In genomic region chr9:103489096-103489495, GRCm38 (mm10) we compare ENCODE assay signal across 16 mouse cellular contexts. TPM values are rescaled to one million over a fixed set of nuclear protein-coding genes. Genes with fewer than 3 reads are reported as not detected.
DNase-seq lines count a peak whose midpoint lies in the region; ATAC-seq lines count a peak whose summit lies in the region.
"Had no signal": no experiment of that assay in that cellular context is flagged by ENCODE, and none has a peak within 500 bp of the region (broad histone marks: within the 10 kb centered on the region; RNA-seq: fewer than 3 reads in every experiment).

No protein-coding gene starts in this region.

- no peaks in the 10 kb centered on the region for H3K9me3 ChIP-seq in kidney, embryonic 16.5 days (ENCODE audit: low read length)
- no peaks in the 10 kb centered on the region for H3K9me3 ChIP-seq in embryonic facial prominence, embryonic 14.5 days (ENCODE audit: control insufficient read depth, low read length)
- no peaks in the 10 kb centered on the region for H3K9me3 ChIP-seq in stomach, embryonic 16.5 days (replicated peaks; ENCODE audit: control insufficient read depth, low read length)
- no peaks in the 10 kb centered on the region for H3K9me3 ChIP-seq in midbrain, embryonic 14.5 days (ENCODE audit: control insufficient read depth, low read length)
- H3K9me3 ChIP-seq: hindbrain, embryonic 15.5 days; midbrain, embryonic 10.5 days; neural tube, embryonic 12.5 days had no signal

- H3K27me3 ChIP-seq in kidney, embryonic 16.5 days (ENCODE audit: insufficient read depth, low read length): no peaks in the 10 kb centered on the region
- H3K27me3 ChIP-seq in embryonic facial prominence, embryonic 14.5 days (replicated peaks; ENCODE audit: control insufficient read depth, insufficient read depth, low read length): no peaks in the 10 kb centered on the region
- no peaks in the 10 kb centered on the region for H3K27me3 ChIP-seq in stomach, embryonic 16.5 days (ENCODE audit: control insufficient read depth, insufficient read depth, low read length)
- no peaks in the 10 kb centered on the region for H3K27me3 ChIP-seq in midbrain, embryonic 14.5 days (ENCODE audit: control insufficient read depth, insufficient read depth, low read length)
- H3K27me3 ChIP-seq: hindbrain, embryonic 15.5 days; neural tube, embryonic 12.5 days had no signal

- no peaks in the 10 kb centered on the region for H3K36me3 ChIP-seq in kidney, embryonic 16.5 days (ENCODE audit: insufficient read depth, low read length)
- H3K36me3 ChIP-seq in embryonic facial prominence, embryonic 14.5 days (ENCODE audit: control insufficient read depth, insufficient read depth, low read length): no peaks in the 10 kb centered on the region
- no peaks in the 10 kb centered on the region for H3K36me3 ChIP-seq in stomach, embryonic 16.5 days (ENCODE audit: control insufficient read depth, insufficient read depth, low read length)
- H3K36me3 ChIP-seq in midbrain, embryonic 14.5 days (ENCODE audit: control insufficient read depth, insufficient read depth, low read length): no peaks in the 10 kb centered on the region
- H3K36me3 ChIP-seq: hindbrain, embryonic 15.5 days; midbrain, embryonic 10.5 days; neural tube, embryonic 12.5 days had no signal

- DNase-seq in kidney, postnatal 36 days: peak; percentile 32 to 60
- DNase-seq in embryonic facial prominence, embryonic 14.5 days (ENCODE audit: low spot score): no peak
- DNase-seq in layer of hippocampus, postnatal 10 days (ENCODE audit: low spot score in 2 of 2): no peak
- no peak for DNase-seq in midbrain, embryonic 14.5 days
- no peak for DNase-seq in cerebellum, postnatal 10 days
- DNase-seq: adrenal gland, adult 8-10 months; cerebellum, adult 11 months; kidney, postnatal 4 days; lung, adult 18-20 months had no signal

- H3K4me1 ChIP-seq in kidney, embryonic 16.5 days (ENCODE audit: insufficient read depth, low read length): peaks cover 26% of the 10 kb centered on the region
- H3K4me1 ChIP-seq in embryonic facial prominence, embryonic 14.5 days (ENCODE audit: control insufficient read depth, insufficient read depth, low read length): peaks cover 12% of the 10 kb centered on the region
- H3K4me1 ChIP-seq in stomach, embryonic 16.5 days (ENCODE audit: control insufficient read depth, insufficient read depth, low read length): 0 out of 2 replicates have a peak, but pooled peaks cover 5% of the 10 kb centered on the region
- H3K4me1 ChIP-seq in midbrain, embryonic 14.5 days (ENCODE audit: control insufficient read depth, insufficient read depth, low read length): 0 out of 2 replicates have a peak, but pooled peaks cover 4% of the 10 kb centered on the region
- H3K4me1 ChIP-seq: hindbrain, embryonic 15.5 days had no signal

- 51% methylated on average over 7 of the region's 7 CpGs for WGBS in kidney, embryonic 16.5 days
- 40% methylated on average over 7 of the region's 7 CpGs for WGBS in embryonic facial prominence, embryonic 14.5 days
- WGBS in stomach, embryonic 16.5 days: 39% methylated on average over 7 of the region's 7 CpGs
- WGBS in midbrain, embryonic 14.5 days: 63% methylated on average over 7 of the region's 7 CpGs

- no peak for ATAC-seq in kidney, embryonic 16.5 days (ENCODE audit: low FRiP score, low TSS enrichment)
- ATAC-seq in CD4-positive, CD25-positive, alpha-beta regulatory T cell, adult 4 months: peak; percentile 63
- ATAC-seq in embryonic facial prominence, embryonic 14.5 days (ENCODE audit: low read depth): peak; percentile 19; the same call in 1 of the 2 replicates
- no peak for ATAC-seq in stomach, embryonic 16.5 days (ENCODE audit: insufficient read depth, low FRiP score)
- no peak for ATAC-seq in midbrain, embryonic 14.5 days (ENCODE audit: low FRiP score, low TSS enrichment)

- H3K9ac ChIP-seq in kidney, embryonic 16.5 days (replicated peaks; ENCODE audit: low read length): no peak overlapping the region
- no peak overlapping the region for H3K9ac ChIP-seq in embryonic facial prominence, embryonic 14.5 days (ENCODE audit: low read depth, low read length)
- peak overlapping the region; percentile 31; the same call in 1 of the 2 replicates for H3K9ac ChIP-seq in stomach, embryonic 16.5 days (ENCODE audit: low read length)
- H3K9ac ChIP-seq in midbrain, embryonic 14.5 days (replicated peaks; ENCODE audit: low read length): no peak overlapping the region
- H3K9ac ChIP-seq: hindbrain, embryonic 15.5 days; neural tube, embryonic 12.5 days had no signal

- no peak overlapping the region for H3K4me3 ChIP-seq in kidney, embryonic 16.5 days (ENCODE audit: low read length)
- H3K4me3 ChIP-seq in embryonic facial prominence, embryonic 14.5 days (ENCODE audit: low read depth, low read length): no peak overlapping the region
- H3K4me3 ChIP-seq in stomach, embryonic 16.5 days (replicated peaks; ENCODE audit: low read length): no peak overlapping the region
- H3K4me3 ChIP-seq in midbrain, embryonic 14.5 days (replicated peaks; ENCODE audit: low read depth, low read length): no peak overlapping the region
- H3K4me3 ChIP-seq: hindbrain, embryonic 15.5 days; midbrain, embryonic 10.5 days; neural tube, embryonic 12.5 days had no signal

- no peak overlapping the region for H3K27ac ChIP-seq in kidney, embryonic 16.5 days (ENCODE audit: low read length)
- no peak overlapping the region for H3K27ac ChIP-seq in embryonic facial prominence, embryonic 14.5 days (replicated peaks; ENCODE audit: low read depth, low read length)
- no peak overlapping the region for H3K27ac ChIP-seq in stomach, embryonic 16.5 days (ENCODE audit: low read length)
- H3K27ac ChIP-seq in midbrain, embryonic 14.5 days (replicated peaks; ENCODE audit: low read depth, low read length): no peak overlapping the region
- H3K27ac ChIP-seq: hindbrain, embryonic 15.5 days; midbrain, embryonic 10.5 days; neural tube, embryonic 12.5 days had no signal

- H3K4me2 ChIP-seq in kidney, embryonic 16.5 days (replicated peaks; ENCODE audit: low read depth, low read length): no peak overlapping the region
- H3K4me2 ChIP-seq in embryonic facial prominence, embryonic 14.5 days (ENCODE audit: low read depth, low read length): no peak overlapping the region
- H3K4me2 ChIP-seq in stomach, embryonic 16.5 days (ENCODE audit: low read depth, low read length): no peak overlapping the region
- H3K4me2 ChIP-seq in midbrain, embryonic 14.5 days (ENCODE audit: low read length): no peak overlapping the region
- H3K4me2 ChIP-seq: hindbrain, embryonic 15.5 days; neural tube, embryonic 12.5 days had no signal

RNA-seq across cellular contexts. Expression of gene Bfsp2, which starts 8.9 kb away (rescaled TPM):
- polyA plus RNA-seq in kidney, embryonic 16.5 days (2015; fragmentation: Nextera tagmentation; extraction: Ambion mirVana): 0.54 and 0.57 TPM in 2 replicates
- polyA plus RNA-seq in CD4-positive, CD25-positive, alpha-beta regulatory T cell, adult 4 months (2017; shearing (Covaris generic)): 1 to 10 TPM in 1 of 2 experiments, under 1 TPM in 1; 0.54 to 4.1 TPM
- 3.3 and 3.7 TPM in 2 replicates for polyA plus RNA-seq in embryonic facial prominence, embryonic 14.5 days (2014; fragmentation: Nextera tagmentation; extraction: Ambion mirVana)
- polyA plus RNA-seq in stomach, embryonic 16.5 days (2015; fragmentation: Nextera tagmentation; extraction: Ambion mirVana): 0.72 and 0.85 TPM in 2 replicates
- 1 to 10 TPM; 2.2 to 3.6 TPM for total RNA-seq in layer of hippocampus, postnatal 10 days (2021)
- polyA plus RNA-seq in midbrain, embryonic 14.5 days (2014; fragmentation: Nextera tagmentation; extraction: Ambion mirVana): 2.7 and 4.0 TPM in 2 replicates
- total RNA-seq: adrenal gland, adult 8-10 months had no signal
- polyA plus RNA-seq: gonadal fat pad, adult 2 months had no signal

Comparison
In these comparisons a context has a peak if more than half of its experiments do, and no peak if none do; other contexts are left out.
1. DNase-seq: peak in kidney, postnatal 36 days (2 of 2); none in embryonic facial prominence, embryonic 14.5 days (single experiment), layer of hippocampus, postnatal 10 days (0 of 2), midbrain, embryonic 14.5 days (single experiment) and cerebellum, postnatal 10 days (0 of 2).
2. ATAC-seq: peak in CD4-positive, CD25-positive, alpha-beta regulatory T cell, adult 4 months (single experiment) and embryonic facial prominence, embryonic 14.5 days (single experiment); none in kidney, embryonic 16.5 days (single experiment), stomach, embryonic 16.5 days (single experiment) and midbrain, embryonic 14.5 days (single experiment).